8 mouse cellular contexts compared by ENCODE assay signal in genomic region chr10:43579381-43580261, GRCm38 (mm10). TPM values are rescaled to one million over a fixed set of nuclear protein-coding genes. Genes with fewer than 3 reads are reported as not detected.
DNase-seq lines count a peak whose midpoint lies in the region; ATAC-seq and TF ChIP-seq lines count a peak whose summit lies in the region.

No protein-coding gene starts in this region.

- ATAC-seq in kidney, embryonic 15.5 days (replicated peaks; ENCODE audit: low FRiP score): peak; percentile 20

- 0 out of 2 replicates have a peak, but pooled peaks cover 1% of the 10 kb centered on the region for H3K4me1 ChIP-seq in cortical plate, adult 2 months (ENCODE audit: control insufficient read depth, insufficient read depth, low read length)
- H3K4me1 ChIP-seq in kidney, embryonic 15.5 days: peaks cover 21% of the 10 kb centered on the region; the same call in 1 of the 2 replicates
- peaks cover 4% of the 10 kb centered on the region for H3K4me1 ChIP-seq in small intestine, adult 2 months (ENCODE audit: control insufficient read depth, insufficient read depth, insufficient read length, low read length)

- peak overlapping the region; percentile 92 for H3K9ac ChIP-seq in kidney, embryonic 15.5 days

- no peak for TF ChIP-seq CTCF in cortical plate, adult 2 months (IDR thresholded peaks at IDR 0.05; ENCODE audit: extremely low read depth, insufficient read depth, low read length)
- TF ChIP-seq CTCF in small intestine, adult 2 months (IDR thresholded peaks at IDR 0.05; ENCODE audit: extremely low read depth, insufficient read length, insufficient replicate concordance, low read depth, low read length): no peak

- H3K36me3 ChIP-seq in kidney, embryonic 15.5 days: peaks cover 30% of the 10 kb centered on the region
- H3K36me3 ChIP-seq in small intestine, adult 2 months (ENCODE audit: control insufficient read depth, insufficient read depth, low read length): no peaks in the 10 kb centered on the region

- TF ChIP-seq POLR2A in cortical plate, adult 2 months (IDR thresholded peaks at IDR 0.05; ENCODE audit: extremely low read depth, insufficient read depth, low read length): no peak
- no peak for TF ChIP-seq POLR2A in small intestine, adult 2 months (IDR thresholded peaks at IDR 0.05; ENCODE audit: low read depth, low read length)

- no peak overlapping the region for H3K27ac ChIP-seq in cortical plate, adult 2 months (ENCODE audit: insufficient read depth, low read length)
- peak overlapping the region; percentile 100 for H3K27ac ChIP-seq in kidney, embryonic 15.5 days
- peak overlapping the region; percentile 47 for H3K27ac ChIP-seq in small intestine, adult 2 months (ENCODE audit: insufficient read depth, low read depth, low read length)

- no peaks in the 10 kb centered on the region for H3K9me3 ChIP-seq in kidney, embryonic 15.5 days (replicated peaks)

- peak overlapping the region; percentile 42 for H3K4me3 ChIP-seq in cortical plate, adult 2 months (ENCODE audit: insufficient read depth, low read length)
- peak overlapping the region; percentile 84 for H3K4me3 ChIP-seq in kidney, embryonic 15.5 days (replicated peaks)
- peak overlapping the region; percentile 89 for H3K4me3 ChIP-seq in small intestine, adult 2 months (ENCODE audit: low read depth, low read length)

- H3K27me3 ChIP-seq in kidney, embryonic 15.5 days: no peaks in the 10 kb centered on the region
- no peaks in the 10 kb centered on the region for H3K27me3 ChIP-seq in small intestine, adult 2 months (ENCODE audit: control insufficient read depth, insufficient read depth, low read length)

- H3K4me2 ChIP-seq in kidney, embryonic 15.5 days: peak overlapping the region; percentile 94

- WGBS in kidney, embryonic 15.5 days: under 1% methylated on average over 49 of the region's 49 CpGs
- under 1% methylated on average over 49 of the region's 49 CpGs for WGBS in small intestine, adult 2 months

- peak; percentile 53 to 69 for DNase-seq in layer of hippocampus, postnatal 10 days (ENCODE audit: low spot score in 2 of 2)
- no peak for DNase-seq in layer of hippocampus, postnatal 25 days (ENCODE audit: extremely low spot score in 1 of 2, low spot score in 1 of 2)
- DNase-seq in gonadal fat pad, adult 2 months (ENCODE audit: low read depth): peak; percentile 26
- DNase-seq in lung, postnatal 36 days: peak; percentile 62
- DNase-seq in T-cell, adult 2 months (ENCODE audit: low spot score): no peak

RNA-seq across cellular contexts. Expression of gene Cd24a, which starts 1.5 kb away (rescaled TPM):
- 100 to 1,000 TPM; 112 to 116 TPM for total RNA-seq in layer of hippocampus, postnatal 10 days (2021)
- 10 to 100 TPM; 15.0 to 16.6 TPM for total RNA-seq in layer of hippocampus, postnatal 25 days (2021)
- polyA plus RNA-seq in cortical plate, adult 2 months (2012; rRNA removed): 7.6 and 13.5 TPM in 2 replicates
- 135 and 163 TPM in 2 replicates for polyA plus RNA-seq in gonadal fat pad, adult 2 months (2012; rRNA removed)
- 425 and 436 TPM in 2 replicates for polyA plus RNA-seq in kidney, embryonic 15.5 days (2015; fragmentation: Nextera tagmentation; extraction: Ambion mirVana)
- 94.9 and 147 TPM in 2 replicates for polyA plus RNA-seq in small intestine, adult 2 months (2012; rRNA removed)

RNA-seq across cellular contexts. Expression of gene 1700021F05Rik, which starts 38.8 kb away (rescaled TPM):
- total RNA-seq in layer of hippocampus, postnatal 10 days (2021): 10 to 100 TPM; 49.2 to 52.0 TPM
- 10 to 100 TPM; 42.3 to 42.6 TPM for total RNA-seq in layer of hippocampus, postnatal 25 days (2021)
- 30.9 and 37.4 TPM in 2 replicates for polyA plus RNA-seq in cortical plate, adult 2 months (2012; rRNA removed)
- 5.4 and 7.9 TPM in 2 replicates for polyA plus RNA-seq in gonadal fat pad, adult 2 months (2012; rRNA removed)
- 74.3 and 77.4 TPM in 2 replicates for polyA plus RNA-seq in kidney, embryonic 15.5 days (2015; fragmentation: Nextera tagmentation; extraction: Ambion mirVana)
- polyA plus RNA-seq in small intestine, adult 2 months (2012; rRNA removed): 5.1 and 5.3 TPM in 2 replicates

RNA-seq across cellular contexts. Expression of gene Gm9803, which starts 55.7 kb away (rescaled TPM):
- total RNA-seq in layer of hippocampus, postnatal 10 days (2021): 1 to 10 TPM in 1 of 2 experiments, not detected in 1; 4.1 TPM
- total RNA-seq in layer of hippocampus, postnatal 25 days (2021): 10 to 100 TPM in 1 of 2 experiments, not detected in 1; 15.7 TPM
- 24.8 and 26.6 TPM in 2 replicates for polyA plus RNA-seq in cortical plate, adult 2 months (2012; rRNA removed)
- polyA plus RNA-seq in gonadal fat pad, adult 2 months (2012; rRNA removed): 66.7 and 122 TPM in 2 replicates
- 8.3 and 15.2 TPM in 2 replicates for polyA plus RNA-seq in kidney, embryonic 15.5 days (2015; fragmentation: Nextera tagmentation; extraction: Ambion mirVana)
- 98.7 and 112 TPM in 2 replicates for polyA plus RNA-seq in small intestine, adult 2 months (2012; rRNA removed)

Comparison
In these comparisons a context has a peak if more than half of its experiments do, and no peak if none do; other contexts are left out.
1. DNase-seq: peak in layer of hippocampus, postnatal 10 days (2 of 2), gonadal fat pad, adult 2 months (single experiment) and lung, postnatal 36 days (single experiment); none in layer of hippocampus, postnatal 25 days (0 of 2) and T-cell, adult 2 months (single experiment).
2. Peak in every context shown above with its lines, with median percentiles within 50 percentile points of each other: H3K4me3 ChIP-seq.